Mouse (Mus musculus): ENCODE measurements around the gene 1110065P20Rik.

DNA sequence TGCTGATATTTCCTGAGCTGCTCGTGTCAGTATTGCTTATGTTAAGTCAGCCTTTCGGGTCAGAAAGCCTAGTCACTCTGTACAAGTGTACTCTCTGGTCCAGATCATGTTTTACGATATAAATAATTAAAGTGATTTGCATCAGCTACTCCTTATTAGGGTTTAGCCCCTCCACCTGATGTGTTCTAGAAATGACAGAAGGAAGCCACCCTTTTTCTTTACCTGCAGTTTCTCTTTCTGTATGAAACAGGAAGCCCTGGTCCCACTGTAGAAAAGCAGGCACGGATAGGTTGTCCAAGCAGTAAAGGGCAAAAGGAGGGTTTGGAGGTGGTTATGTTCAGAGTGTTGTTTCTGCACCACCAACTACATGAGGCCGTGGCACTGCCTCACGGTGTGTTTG is 47.6 kb downstream of the 1110065P20Rik start:
- TF ChIP-seq EP300 (IDR thresholded peaks at IDR 0.05; ENCODE audit: insufficient read depth, low read depth, low read length) (no peak), POLR2A (IDR thresholded peaks at IDR 0.05; ENCODE audit: insufficient read depth, low read length) (no peak)

All from ES-Bruce4 (cell line).